Mouse (Mus musculus) spleen, adult 2 months (tissue): ENCODE data around the gene Trim62.

Experiments used
- CTCF ChIP-seq: fragments of 200-500 bp; IDR thresholded peaks from 2 replicates; pipeline ENCODE4 v1.5.1; 2011; ENCODE audit warnings: mild to moderate bottlenecking, inconsistent platforms; ENCODE audit not compliant: insufficient read depth, insufficient read length, insufficient replicate concordance; ENCODE audit errors: extremely low read depth
- POLR2A ChIP-seq: fragments of 200-500 bp; IDR thresholded peaks from 2 replicates; pipeline ENCODE4 v1.6.1; 2011; ENCODE audit warnings: low read depth, low read length, inconsistent platforms

DNA sequence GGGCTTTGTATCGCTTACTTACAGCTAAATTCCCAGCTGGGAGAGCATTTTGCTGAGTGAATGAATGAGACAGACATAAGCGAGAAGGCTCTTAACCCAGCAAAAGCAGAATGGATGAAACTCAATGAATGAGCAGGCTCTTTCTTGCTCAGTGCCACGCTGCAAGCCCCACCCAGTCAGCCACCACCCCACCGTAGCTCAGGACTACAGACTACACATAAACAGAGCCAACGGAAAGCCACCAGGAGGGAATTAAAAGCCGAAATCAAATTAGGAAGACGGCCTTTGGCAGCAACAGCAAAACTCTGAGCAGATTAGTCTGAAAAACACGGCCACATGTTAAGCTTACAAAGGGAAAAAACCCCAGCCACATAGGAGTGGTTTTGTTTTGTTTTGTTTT is 75.5 kb downstream of the Trim62 start:
- TF ChIP-seq CTCF (no peak), POLR2A (no peak)
